Mouse (Mus musculus) embryonic facial prominence, embryonic 14.5 days (tissue): ENCODE data around the gene Ubtf. TPM values are rescaled to one million over a fixed set of nuclear protein-coding genes. Genes with fewer than 3 reads are reported as not detected.

Source experiments
- ATAC-seq: fragments of 200-750 bp; cut with Nextera tagmentation; 2 replicates; pipeline ENCODE4 v1.8.0; 2017; ENCODE audit warnings: low read depth, moderate number of reproducible peaks, moderate TSS enrichment
- DNase-seq: peaks from one replicate; pipeline ENCODE4 v3.0.0-alpha.2; 2015; ENCODE audit warnings: low spot score
- H3K27ac ChIP-seq: fragments of 300-500 bp; sonication (generic); replicated peaks from 2 replicates; pipeline ENCODE4 v1.5.1; 2014; ENCODE audit warnings: low read depth, mild to moderate bottlenecking, low read length, moderate library complexity
- H3K27me3 ChIP-seq: fragments of 300-500 bp; sonication (generic); replicated peaks from 2 replicates; pipeline ENCODE4 v1.6.1; 2014; ENCODE audit warnings: low read length; ENCODE audit not compliant: control insufficient read depth, insufficient read depth
- H3K36me3 ChIP-seq: fragments of 300-500 bp; sonication (generic); 2 replicates; pipeline ENCODE4 v1.6.1; 2014; ENCODE audit warnings: low read length, mixed read lengths; ENCODE audit not compliant: control insufficient read depth, insufficient read depth
- H3K4me1 ChIP-seq: fragments of 300-500 bp; sonication (generic); 2 replicates; pipeline ENCODE4 v1.6.1; 2014; ENCODE audit warnings: antibody characterized with exemption, low read length; ENCODE audit not compliant: control insufficient read depth, insufficient read depth
- H3K4me2 ChIP-seq: fragments of 300-500 bp; sonication (generic); 2 replicates; pipeline ENCODE4 v1.6.1; 2014; ENCODE audit warnings: low read depth, mild to moderate bottlenecking, low read length, moderate library complexity, mixed read lengths
- H3K4me3 ChIP-seq: fragments of 300-500 bp; sonication (generic); 2 replicates; pipeline ENCODE4 v1.5.1; 2014; ENCODE audit warnings: low read depth, mild to moderate bottlenecking, low read length
- H3K9ac ChIP-seq: fragments of 300-500 bp; sonication (generic); 2 replicates; pipeline ENCODE4 v1.6.1; 2014; ENCODE audit warnings: low read depth, mild to moderate bottlenecking, low read length, moderate library complexity, mixed read lengths
- H3K9me3 ChIP-seq: fragments of 300-500 bp; sonication (generic); 2 replicates; pipeline ENCODE4 v1.6.1; 2016; ENCODE audit warnings: low read length; ENCODE audit not compliant: control insufficient read depth
- WGBS: fragments of 180-500 bp; shearing (Covaris S2); extraction: QIAGEN DNeasy Blood & Tissue Kit; methylation state at CpG from one replicate; pipeline ENCODE4 v1.1.7; 2014; 5-methylcytosine and 5-hydroxymethylcytosine counted together
- polyA plus RNA-seq: library from polyadenylated mRNA; unstranded; fragments of >200 nt; fragmentation: Nextera tagmentation; extraction: Ambion mirVana; gene quantifications from 2 replicates; pipeline ENCODE4 v1.2.1, GENCODE M21; 2014

Gene Ubtf
- polyA plus RNA-seq, 1 experiment from 2014 or later, result 73.3 TPM

GRCm38 (mm10) chr11:102263211-102263610 lies 56.3 kb downstream of the Ubtf start:
- no peak for DNase-seq
- no peak for ATAC-seq
- Histone ChIP-seq H3K4me2 (no peak overlapping the region), H3K9me3 (no peaks in the 10 kb centered on the region), H3K27me3 (no peaks in the 10 kb centered on the region), H3K4me1 (no peaks in the 10 kb centered on the region), H3K9ac (no peak overlapping the region), H3K27ac (no peak overlapping the region), H3K4me3 (no peak overlapping the region), H3K36me3 (peaks cover 30% of the 10 kb centered on the region; the same call in 1 of the 2 replicates)
- 94% methylated on average over 7 of the region's 7 CpGs for WGBS

GRCm38 (mm10) chr11:102258521-102258920 lies 61.0 kb downstream of the Ubtf start:
- 95% methylated on average over 3 of the region's 3 CpGs for WGBS
- no peak overlapping the region for H3K4me2 ChIP-seq
- DNase-seq (no peak), ATAC-seq (no peak)
- no peaks in the 10 kb centered on the region for H3K9me3 ChIP-seq
- H3K9ac ChIP-seq, result no peak overlapping the region
- H3K27me3 ChIP-seq, result no peaks in the 10 kb centered on the region
- peaks cover 44% of the 10 kb centered on the region for H3K36me3 ChIP-seq
- no peak overlapping the region for H3K4me3 ChIP-seq
- no peak overlapping the region for H3K27ac ChIP-seq
- H3K4me1 ChIP-seq, result no peaks in the 10 kb centered on the region

GRCm38 (mm10) chr11:102258095-102258494 lies 61.4 kb downstream of the Ubtf start:
- no peak overlapping the region for H3K9ac ChIP-seq

GRCm38 (mm10) chr11:102257514-102257913 lies 62.0 kb downstream of the Ubtf start:
- Histone ChIP-seq H3K4me2 (0 out of 2 replicates have a peak overlapping the region, but pooled peaks have one; percentile 3), H3K27me3 (no peaks in the 10 kb centered on the region), H3K27ac (no peak overlapping the region; the same call in 1 of the 2 replicates), H3K9ac (0 out of 2 replicates have a peak overlapping the region, but pooled peaks have one; percentile 12), H3K4me3 (no peak overlapping the region), H3K36me3 (peaks cover 38% of the 10 kb centered on the region), H3K4me1 (no peaks in the 10 kb centered on the region), H3K9me3 (no peaks in the 10 kb centered on the region)
- peak; percentile 70 for ATAC-seq
- 26% methylated on average over 9 of the region's 9 CpGs for WGBS
- peak; percentile 59 for DNase-seq

More at GRCm38 (mm10) chr11:102258095-102258494, 61.4 kb downstream of the Ubtf start:
- H3K36me3 ChIP-seq, result peaks cover 41% of the 10 kb centered on the region
- DNase-seq (no peak), ATAC-seq (no peak)
- no peak overlapping the region for H3K27ac ChIP-seq
- H3K4me2 ChIP-seq, result no peak overlapping the region
- WGBS, result 78% methylated on average over 6 of the region's 6 CpGs
- no peaks in the 10 kb centered on the region for H3K9me3 ChIP-seq
- no peak overlapping the region for H3K4me3 ChIP-seq
- no peaks in the 10 kb centered on the region for H3K4me1 ChIP-seq
- H3K27me3 ChIP-seq, result no peaks in the 10 kb centered on the region

Other genes starting within 250 kb of the Ubtf start
- gene Mpp2, start 231.2 kb downstream of the Ubtf start, polyA plus RNA-seq, result 7.6 and 8.4 TPM in 2 replicates
- gene Ppy, start 218.4 kb downstream of the Ubtf start, polyA plus RNA-seq, result not detected in 2 replicates
- gene Pyy, start 211.9 kb downstream of the Ubtf start, polyA plus RNA-seq, result 0.58 and 0.90 TPM in 2 replicates
- 0.28 and 0.49 TPM in 2 replicates for gene Nags, start 174.2 kb downstream of the Ubtf start, polyA plus RNA-seq
- gene Tmem101, start 163.3 kb downstream of the Ubtf start, polyA plus RNA-seq, result 30.0 and 31.1 TPM in 2 replicates
- 92.9 and 98.4 TPM in 2 replicates for gene Lsm12, start 134.4 kb downstream of the Ubtf start, polyA plus RNA-seq
- 27.9 and 29.3 TPM in 2 replicates for gene G6pc3, start 130.1 kb downstream of the Ubtf start, polyA plus RNA-seq
- gene Hdac5, start 89.6 kb downstream of the Ubtf start, polyA plus RNA-seq, result 44.0 and 47.2 TPM in 2 replicates
- 11.7 and 12.6 TPM in 2 replicates for gene BC030867, start 70.9 kb downstream of the Ubtf start, polyA plus RNA-seq
- 0.25 and 0.33 TPM in 2 replicates for gene Asb16, start 51.0 kb downstream of the Ubtf start, polyA plus RNA-seq
- gene Tmub2, start 34.8 kb downstream of the Ubtf start, polyA plus RNA-seq, result 49.8 and 55.9 TPM in 2 replicates
- 19.5 and 20.8 TPM in 2 replicates for gene Atxn7l3, start 23.1 kb downstream of the Ubtf start, polyA plus RNA-seq
- 6.0 and 6.8 TPM in 2 replicates for gene Slc4a1, start 46.5 kb upstream of the Ubtf start, polyA plus RNA-seq
- gene Rundc3a, start 73.7 kb upstream of the Ubtf start, polyA plus RNA-seq, result 7.1 and 7.8 TPM in 2 replicates
- gene Slc25a39, start 88.2 kb upstream of the Ubtf start, polyA plus RNA-seq, result 190 and 194 TPM in 2 replicates
- 121 and 129 TPM in 2 replicates for gene Grn, start 110.6 kb upstream of the Ubtf start, polyA plus RNA-seq
- gene Fam171a2, start 127.9 kb upstream of the Ubtf start, polyA plus RNA-seq, result 6.8 and 10.7 TPM in 2 replicates
- 6.0 and 6.6 TPM in 2 replicates for gene Itga2b, start 150.4 kb upstream of the Ubtf start, polyA plus RNA-seq
- 36.1 and 41.2 TPM in 2 replicates for gene Gpatch8, start 236.7 kb upstream of the Ubtf start, polyA plus RNA-seq